Mouse (Mus musculus) kidney, embryonic 14.5 days (tissue): ENCODE results near the gene Ksr2. TPM values are rescaled to one million over a fixed set of nuclear protein-coding genes. Genes with fewer than 3 reads are reported as not detected.

Source experiments
- ATAC-seq: fragments of 200-750 bp; cut with Nextera tagmentation; 2 replicates; pipeline ENCODE4 v1.8.0; 2017; ENCODE audit warnings: moderate number of reproducible peaks, mild to moderate bottlenecking, moderate TSS enrichment, moderate library complexity; ENCODE audit not compliant: low FRiP score, low TSS enrichment
- H3K27ac ChIP-seq: fragments of 300-500 bp; sonication (generic); 2 replicates; pipeline ENCODE4 v1.5.1; 2014; ENCODE audit warnings: low read depth, mild to moderate bottlenecking, low read length, moderate library complexity, mixed read lengths
- H3K27me3 ChIP-seq: fragments of 300-500 bp; sonication (generic); 2 replicates; pipeline ENCODE4 v1.6.1; 2014; ENCODE audit warnings: mild to moderate bottlenecking, low read length; ENCODE audit not compliant: control insufficient read depth, insufficient read depth
- H3K36me3 ChIP-seq: fragments of 300-500 bp; sonication (generic); 2 replicates; pipeline ENCODE4 v1.6.1; 2014; ENCODE audit warnings: low read length, mixed read lengths; ENCODE audit not compliant: control insufficient read depth, insufficient read depth
- H3K4me1 ChIP-seq: fragments of 300-500 bp; sonication (generic); 2 replicates; pipeline ENCODE4 v1.6.1; 2014; ENCODE audit warnings: low read length, mixed read lengths; ENCODE audit not compliant: control insufficient read depth, insufficient read depth
- H3K4me2 ChIP-seq: fragments of 300-500 bp; sonication (generic); replicated peaks from 2 replicates; pipeline ENCODE4 v1.6.1; 2014; ENCODE audit warnings: low read depth, mild to moderate bottlenecking, low read length
- H3K4me3 ChIP-seq: fragments of 300-500 bp; sonication (generic); 2 replicates; pipeline ENCODE4 v1.5.1; 2014; ENCODE audit warnings: mild to moderate bottlenecking, low read length
- H3K9ac ChIP-seq: fragments of 300-500 bp; sonication (generic); 2 replicates; pipeline ENCODE4 v1.6.1; 2014; ENCODE audit warnings: low read depth, mild to moderate bottlenecking, low read length, moderate library complexity
- H3K9me3 ChIP-seq: fragments of 300-500 bp; sonication (generic); 2 replicates; pipeline ENCODE4 v1.6.1; 2016; ENCODE audit warnings: low read length; ENCODE audit not compliant: control insufficient read depth
- WGBS: fragments of 180-500 bp; shearing (Covaris S2); extraction: QIAGEN DNeasy Blood & Tissue Kit; methylation state at CpG from one replicate; pipeline ENCODE4 v1.1.7; 2014; 5-methylcytosine and 5-hydroxymethylcytosine counted together
- polyA plus RNA-seq: library from polyadenylated mRNA; unstranded; fragments of >200 nt; fragmentation: Nextera tagmentation; extraction: Ambion mirVana; gene quantifications from 2 replicates; pipeline ENCODE4 v1.2.1, GENCODE M21; 2014

Gene Ksr2
- polyA plus RNA-seq, 1 experiment from 2014 or later, result 0.58 TPM

- 59% methylated on average over 6 of the region's 6 CpGs for WGBS
- no peak overlapping the region for H3K9ac ChIP-seq
- no peaks in the 10 kb centered on the region for H3K27me3 ChIP-seq
- no peak overlapping the region for H3K4me3 ChIP-seq
- H3K27ac ChIP-seq, result no peak overlapping the region
- ATAC-seq, result no peak
- peaks cover 7% of the 10 kb centered on the region; the same call in 1 of the 2 replicates for H3K4me1 ChIP-seq
- no peak overlapping the region for H3K4me2 ChIP-seq
- no peaks in the 10 kb centered on the region for H3K9me3 ChIP-seq
- no peaks in the 10 kb centered on the region for H3K36me3 ChIP-seq
Observed at GRCm38 (mm10) chr5:117818800-117819199, 405.0 kb downstream of the Ksr2 start.

GRCm38 (mm10) chr5:117820445-117820844 lies 406.6 kb downstream of the Ksr2 start:
- Histone ChIP-seq H3K27ac (peak overlapping the region; percentile 56; the same call in 1 of the 2 replicates), H3K36me3 (no peaks in the 10 kb centered on the region), H3K9me3 (0 out of 2 replicates have a peak, but pooled peaks cover 3% of the 10 kb centered on the region), H3K9ac (no peak overlapping the region), H3K4me2 (no peak overlapping the region), H3K4me3 (no peak overlapping the region), H3K4me1 (peaks cover 7% of the 10 kb centered on the region; the same call in 1 of the 2 replicates), H3K27me3 (no peaks in the 10 kb centered on the region)
- peak; percentile 84 for ATAC-seq
- WGBS, result 30% methylated on average over 7 of the region's 7 CpGs

DNA sequence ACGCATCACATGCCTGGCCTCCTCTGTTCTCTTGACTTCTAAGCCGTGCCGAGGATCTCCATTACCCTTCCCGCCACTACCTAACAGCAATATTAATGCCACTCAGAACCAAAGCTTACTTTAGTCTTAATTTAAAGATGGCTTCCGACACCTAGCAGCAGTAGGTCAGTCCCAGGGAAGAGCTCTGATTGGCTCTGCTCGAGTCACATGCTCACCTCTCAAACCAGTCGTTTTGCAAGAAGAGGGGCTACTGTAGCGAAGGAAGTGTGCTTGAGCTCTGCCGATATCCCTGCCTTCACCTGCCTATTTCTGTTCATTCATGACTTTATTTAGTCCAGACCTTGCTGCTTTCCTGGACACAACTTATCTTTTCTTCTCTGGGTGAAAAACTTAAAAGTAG lies 410.0 kb downstream of the Ksr2 start:
- H3K4me2 ChIP-seq, result no peak overlapping the region
- WGBS, result 94% methylated on average over 9 of the region's 9 CpGs
- ATAC-seq, result no peak
- no peaks in the 10 kb centered on the region; the same call in 1 of the 2 replicates for H3K4me1 ChIP-seq
- no peaks in the 10 kb centered on the region for H3K27me3 ChIP-seq
- no peak overlapping the region for H3K9ac ChIP-seq
- H3K36me3 ChIP-seq, result no peaks in the 10 kb centered on the region
- H3K27ac ChIP-seq, result no peak overlapping the region
- H3K4me3 ChIP-seq, result no peak overlapping the region
- H3K9me3 ChIP-seq, result 0 out of 2 replicates have a peak, but pooled peaks cover 3% of the 10 kb centered on the region

GRCm38 (mm10) chr5:117824486-117824885 lies 410.7 kb downstream of the Ksr2 start:
- no peak overlapping the region for H3K27ac ChIP-seq
- 81% methylated on average over 5 of the region's 5 CpGs for WGBS
- H3K4me2 ChIP-seq, result no peak overlapping the region

More at GRCm38 (mm10) chr5:117824486-117824885, 410.7 kb downstream of the Ksr2 start:
- Histone ChIP-seq H3K27me3 (no peaks in the 10 kb centered on the region), H3K4me3 (no peak overlapping the region), H3K4me1 (no peaks in the 10 kb centered on the region; the same call in 1 of the 2 replicates), H3K36me3 (no peaks in the 10 kb centered on the region), H3K9me3 (0 out of 2 replicates have a peak, but pooled peaks cover 3% of the 10 kb centered on the region), H3K9ac (no peak overlapping the region)
- ATAC-seq, result no peak

Other genes starting within 250 kb of the Ksr2 start
- gene Pebp1, start 126.4 kb upstream of the Ksr2 start, polyA plus RNA-seq, result 710 and 781 TPM in 2 replicates
- gene Vsig10, start 94.9 kb upstream of the Ksr2 start, polyA plus RNA-seq, result 7.4 and 9.0 TPM in 2 replicates
- 36.4 and 72.2 TPM in 2 replicates for gene Wsb2, start 56.7 kb upstream of the Ksr2 start, polyA plus RNA-seq
- gene Rfc5, start 25.0 kb upstream of the Ksr2 start, polyA plus RNA-seq, result 97.1 and 111 TPM in 2 replicates